Mouse (Mus musculus): Measurements from ENCODE around the gene Olfr1212.

Gene Olfr1212

DNA sequence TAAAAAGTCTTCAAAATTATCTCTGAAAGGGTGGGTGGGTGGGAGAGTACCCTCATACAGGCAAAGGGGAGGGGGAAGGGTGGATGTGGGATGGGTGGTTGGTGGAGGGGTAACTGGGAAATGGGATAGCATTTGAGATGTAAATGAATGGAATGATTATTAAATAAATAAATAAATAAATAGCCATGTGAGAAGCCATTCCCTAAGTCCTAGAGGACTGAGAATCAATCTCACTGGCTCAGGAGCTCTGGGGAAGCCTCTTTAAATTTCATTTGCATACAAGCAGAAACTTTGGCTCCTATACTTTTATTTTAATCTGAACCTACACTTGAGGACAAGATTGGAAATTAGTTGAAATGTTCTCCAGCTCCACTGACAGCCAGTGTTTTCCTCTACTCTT is at the start of gene Olfr1212:
Gene Olfr1212, plus strand, starts transcription at position 301 of the 400 bp plus-strand sequence.
- DNase-seq (ENCODE audit: low read depth in 1 of 2, low spot score in 2 of 2), result no peak

GRCm38 (mm10) chr2:88915057-88915456 is 38.7 kb upstream of the Olfr1212 start, which contains the start of gene Olfr1209:
TSS of gene Olfr1209 (minus strand) at chr2:88915157.
- DNase-seq (ENCODE audit: low read depth in 1 of 2, low spot score in 2 of 2), result no peak

DNA sequence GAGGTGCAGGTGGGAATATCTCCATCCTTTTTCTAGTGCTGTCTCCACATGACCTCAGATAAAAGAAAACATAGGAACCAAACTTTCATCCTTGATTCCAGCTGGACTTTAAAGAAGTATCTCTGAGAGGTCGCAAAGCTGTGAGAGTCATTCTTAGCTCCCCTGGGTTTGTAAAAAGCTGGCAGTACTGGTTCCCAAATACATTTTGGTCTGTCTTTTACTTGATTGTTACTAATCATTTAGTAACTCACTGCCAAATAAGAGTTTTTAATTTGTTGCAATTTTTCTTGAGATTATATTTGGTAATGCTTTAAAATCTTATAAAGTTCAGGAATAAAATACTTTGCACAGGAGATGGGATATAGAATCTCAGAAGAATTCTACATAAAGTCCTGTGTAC is 15.8 kb upstream of the Olfr1212 start, which contains the start of gene Olfr1211:
Gene Olfr1211, minus strand, starts transcription at position 101 of the 400 bp plus-strand sequence.
- no peak for DNase-seq (ENCODE audit: low read depth in 1 of 2, low spot score in 2 of 2)

- DNase-seq (ENCODE audit: low read depth in 1 of 2, low spot score in 2 of 2), result no peak
Measured at GRCm38 (mm10) chr2:88980181-88980580, 26.4 kb downstream of the Olfr1212 start, which contains the start of gene Gm13762. TSS of gene Gm13762 (minus strand) at chr2:88980281.

GRCm38 (mm10) chr2:88992553-88992952 is 38.8 kb downstream of the Olfr1212 start, which contains the start of gene Olfr1214:
TSS of gene Olfr1214 (minus strand) at chr2:88992653.
- DNase-seq (ENCODE audit: low read depth in 1 of 2, low spot score in 2 of 2), result no peak

GRCm38 (mm10) chr2:89006873-89007272 is 53.1 kb downstream of the Olfr1212 start, which contains the start of gene Olfr1215:
TSS of gene Olfr1215 (minus strand) at chr2:89006973.
- DNase-seq (ENCODE audit: low read depth in 1 of 2, low spot score in 2 of 2), result no peak
